13 mouse cellular contexts compared by ENCODE assay signal in genomic region chr4:105610917-105611316, GRCm38 (mm10).
"Had no signal": no experiment of that assay in that cellular context is flagged by ENCODE, and none has a peak within 500 bp of the region (broad histone marks: within the 10 kb centered on the region; RNA-seq: fewer than 3 reads in every experiment).

No protein-coding gene starts in this region.

- H3K4me3 ChIP-seq: layer of hippocampus, adult 2 months; limb, embryonic 12.5 days; liver, embryonic 13.5 days; lung, embryonic 15.5 days; midbrain, embryonic 12.5 days had no signal

- H3K27me3 ChIP-seq: limb, embryonic 12.5 days; liver, embryonic 13.5 days; lung, embryonic 15.5 days; midbrain, embryonic 12.5 days had no signal

- H3K9ac ChIP-seq: limb, embryonic 12.5 days; liver, embryonic 13.5 days; liver, postnatal 0 days; lung, embryonic 15.5 days; midbrain, embryonic 12.5 days had no signal

- H3K27ac ChIP-seq: kidney, postnatal 0 days; layer of hippocampus, adult 2 months; limb, embryonic 12.5 days; liver, embryonic 13.5 days; lung, embryonic 15.5 days; midbrain, embryonic 12.5 days; stomach, postnatal 0 days had no signal

- ATAC-seq: liver, postnatal 0 days; midbrain, embryonic 16.5 days had no signal

- H3K36me3 ChIP-seq: limb, embryonic 12.5 days; liver, embryonic 13.5 days; lung, embryonic 15.5 days; midbrain, embryonic 12.5 days had no signal

- DNase-seq: kidney, postnatal 36 days; liver; liver, embryonic 13.5 days; liver, postnatal 0 days; right cerebral cortex, postnatal 14 days; thymus, postnatal 4 days had no signal

- H3K4me2 ChIP-seq: limb, embryonic 12.5 days; liver, embryonic 13.5 days; lung, embryonic 15.5 days; midbrain, embryonic 12.5 days had no signal

- H3K9me3 ChIP-seq: limb, embryonic 12.5 days; liver, embryonic 13.5 days; lung, embryonic 15.5 days; midbrain, embryonic 12.5 days had no signal

- H3K4me1 ChIP-seq: limb, embryonic 12.5 days; liver, embryonic 13.5 days had no signal
